Mouse (Mus musculus) intestine, postnatal 0 days (tissue): ENCODE measurements at regions not wholly inside any gene's neighbourhood (a gene's known extent, or its start where the extent isn't known, plus 50 kb on each side); places are given as distances from the start of the nearest gene placed in this dataset.
A peak's percentile ranks its signal among the peaks of the same experiment; 100 is the strongest.

Experiments
- ATAC-seq: fragments of 200-750 bp; cut with Nextera tagmentation; 2 replicates; pipeline ENCODE4 v1.8.0; 2017; ENCODE audit warnings: mild to moderate bottlenecking, moderate TSS enrichment, moderate library complexity
- H3K27ac ChIP-seq: fragments of 300-500 bp; sonication (generic); 2 replicates; pipeline ENCODE4 v1.5.1; 2014; ENCODE audit warnings: mild to moderate bottlenecking, low read depth, low read length, moderate library complexity
- H3K27me3 ChIP-seq: fragments of 300-500 bp; sonication (generic); replicated peaks from 2 replicates; pipeline ENCODE4 v1.6.1; 2014; ENCODE audit warnings: low read length, mixed read lengths; ENCODE audit not compliant: control insufficient read depth, insufficient read depth
- H3K36me3 ChIP-seq: fragments of 300-500 bp; sonication (generic); 2 replicates; pipeline ENCODE4 v1.6.1; 2014; ENCODE audit warnings: mild to moderate bottlenecking, moderate library complexity; ENCODE audit not compliant: control insufficient read depth, insufficient read depth
- H3K4me1 ChIP-seq: fragments of 300-500 bp; sonication (generic); replicated peaks from 2 replicates; pipeline ENCODE4 v1.6.1; 2014; ENCODE audit warnings: antibody characterized with exemption, low read length, mixed read lengths; ENCODE audit not compliant: control insufficient read depth, insufficient read depth
- H3K4me2 ChIP-seq: fragments of 300-500 bp; sonication (generic); replicated peaks from 2 replicates; pipeline ENCODE4 v1.6.1; 2014; ENCODE audit warnings: low read depth, mild to moderate bottlenecking, moderate library complexity
- H3K4me3 ChIP-seq: fragments of 300-500 bp; sonication (generic); 2 replicates; pipeline ENCODE4 v1.5.1; 2014; ENCODE audit warnings: low read depth, low read length
- H3K9ac ChIP-seq: fragments of 300-500 bp; sonication (generic); 2 replicates; pipeline ENCODE4 v1.6.1; 2014; ENCODE audit warnings: mild to moderate bottlenecking, low read depth, low read length
- H3K9me3 ChIP-seq: fragments of 300-500 bp; sonication (generic); 2 replicates; pipeline ENCODE4 v1.6.1; 2016; ENCODE audit warnings: mixed run types; ENCODE audit not compliant: control insufficient read depth
- CTCF ChIP-seq: sonication (generic); IDR thresholded peaks from 2 replicates; pipeline ENCODE4 v1.5.1; 2016; ENCODE audit warnings: low read depth, mild to moderate bottlenecking, control low read depth, antibody characterized with exemption, moderate library complexity
- WGBS: fragments of 180-500 bp; shearing (Covaris S2); extraction: QIAGEN DNeasy Blood & Tissue Kit; methylation state at CpG from one replicate; pipeline ENCODE4 v1.1.7; 2014; 5-methylcytosine and 5-hydroxymethylcytosine counted together

- no peaks in the 10 kb centered on the region for H3K27me3 ChIP-seq
- H3K27ac ChIP-seq = no peak overlapping the region
- no peaks in the 10 kb centered on the region for H3K4me1 ChIP-seq
- no peaks in the 10 kb centered on the region for H3K36me3 ChIP-seq
- no peak overlapping the region for H3K9ac ChIP-seq
- no peaks in the 10 kb centered on the region for H3K9me3 ChIP-seq
- TF ChIP-seq CTCF = no peak
- no peak overlapping the region for H3K4me2 ChIP-seq
- 92% methylated on average over 14 of the region's 14 CpGs for WGBS
- no peak overlapping the region for H3K4me3 ChIP-seq
- ATAC-seq = no peak
Observed at GRCm38 (mm10) chr3:119653007-119653565, 131.2 kb downstream of the Ptbp2 start.

- Histone ChIP-seq H3K4me3 (no peak overlapping the region), H3K9me3 (no peaks in the 10 kb centered on the region), H3K9ac (no peak overlapping the region), H3K4me2 (no peak overlapping the region), H3K36me3 (no peaks in the 10 kb centered on the region), H3K27me3 (no peaks in the 10 kb centered on the region), H3K27ac (no peak overlapping the region), H3K4me1 (no peaks in the 10 kb centered on the region)
- no peak for ATAC-seq
- peak; percentile 62 for TF ChIP-seq CTCF
- WGBS = 59% methylated on average over 3 of the region's 3 CpGs
Observed at GRCm38 (mm10) chr3:119638633-119639032, 145.6 kb downstream of the Ptbp2 start.

- Histone ChIP-seq H3K4me1 (no peaks in the 10 kb centered on the region), H3K36me3 (no peaks in the 10 kb centered on the region), H3K9ac (no peak overlapping the region), H3K4me3 (no peak overlapping the region), H3K4me2 (no peak overlapping the region), H3K27me3 (no peaks in the 10 kb centered on the region), H3K27ac (no peak overlapping the region), H3K9me3 (no peaks in the 10 kb centered on the region)
- whole genome bisulfite sequencing = 70% methylated on average over 3 of the region's 3 CpGs
- no peak for ATAC-seq
- no peak for TF ChIP-seq CTCF
Observed at GRCm38 (mm10) chr3:119635641-119636040, 148.6 kb downstream of the Ptbp2 start.

GRCm38 (mm10) chr3:119633516-119633915 lies 150.8 kb downstream of the Ptbp2 start:
- 87% methylated on average over 2 of the region's 2 CpGs for WGBS
- no peaks in the 10 kb centered on the region for H3K36me3 ChIP-seq

GRCm38 (mm10) chr3:119606116-119606515 lies 178.2 kb downstream of the Ptbp2 start:
- no peak for ATAC-seq
- Histone ChIP-seq H3K4me2 (no peak overlapping the region), H3K4me3 (no peak overlapping the region), H3K27ac (no peak overlapping the region), H3K4me1 (no peaks in the 10 kb centered on the region), H3K9me3 (no peaks in the 10 kb centered on the region), H3K36me3 (no peaks in the 10 kb centered on the region), H3K27me3 (no peaks in the 10 kb centered on the region), H3K9ac (no peak overlapping the region)
- TF ChIP-seq CTCF = no peak
- WGBS = 96% methylated on average over 1 of the region's 1 CpGs

More at GRCm38 (mm10) chr3:119633516-119633915, 150.8 kb downstream of the Ptbp2 start:
- no peaks in the 10 kb centered on the region for H3K9me3 ChIP-seq
- no peak for TF ChIP-seq CTCF
- no peak overlapping the region for H3K4me2 ChIP-seq
- no peaks in the 10 kb centered on the region for H3K27me3 ChIP-seq
- no peak overlapping the region for H3K9ac ChIP-seq
- H3K4me1 ChIP-seq = no peaks in the 10 kb centered on the region
- no peak for ATAC-seq
- H3K4me3 ChIP-seq = no peak overlapping the region
- H3K27ac ChIP-seq = no peak overlapping the region

- no peaks in the 10 kb centered on the region for H3K4me1 ChIP-seq
- no peaks in the 10 kb centered on the region for H3K27me3 ChIP-seq
- no peak overlapping the region for H3K9ac ChIP-seq
- H3K9me3 ChIP-seq = no peaks in the 10 kb centered on the region
- no peak for ATAC-seq
- H3K36me3 ChIP-seq = no peaks in the 10 kb centered on the region
- no peak overlapping the region for H3K4me3 ChIP-seq
- TF ChIP-seq CTCF = no peak
- H3K27ac ChIP-seq = no peak overlapping the region
- H3K4me2 ChIP-seq = no peak overlapping the region
- 84% methylated on average over 4 of the region's 4 CpGs for WGBS
Observed at GRCm38 (mm10) chr3:119588872-119589416, 195.3 kb downstream of the Ptbp2 start.
